Mouse (Mus musculus) spleen, embryonic (tissue): ENCODE measurements around the gene Gm10375.
"Not testable (repeated sequence)": the region's sequence is repeated elsewhere in the genome, so short reads cannot be mapped to it uniquely, and the experiment has no call there.

Source experiments
- CTCF ChIA-PET: fragments of 350-600 bp; sonication (Branson Sonifier 250); formaldehyde crosslinking; loops from one replicate; lab custom pipeline; 2022; lab: Charles Lee

The Gm10375 gene

DNA sequence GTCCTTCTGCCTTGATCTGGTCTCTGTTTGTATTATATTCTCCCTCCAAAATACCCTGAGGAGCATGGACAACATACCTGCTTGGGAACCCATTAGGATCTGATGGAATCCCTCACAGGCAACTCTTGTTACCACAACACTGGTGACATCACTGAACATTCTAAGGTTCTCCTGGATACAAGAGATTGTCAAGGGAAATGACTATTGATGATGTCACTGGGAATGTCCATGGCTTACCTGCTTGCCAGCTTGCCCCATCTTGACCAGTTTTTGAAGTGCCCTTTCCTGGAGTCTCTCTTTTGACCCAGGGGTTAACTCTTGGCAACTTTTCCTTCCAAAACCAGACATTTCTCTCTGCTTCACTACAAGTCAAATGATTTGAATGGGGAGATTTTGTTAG lies at the start of gene Gm10375:
Gene Gm10375, minus strand, starts transcription at position 101 of the 400 bp plus-strand sequence.
- CTCF ChIA-PET = not testable (repeated sequence)

DNA sequence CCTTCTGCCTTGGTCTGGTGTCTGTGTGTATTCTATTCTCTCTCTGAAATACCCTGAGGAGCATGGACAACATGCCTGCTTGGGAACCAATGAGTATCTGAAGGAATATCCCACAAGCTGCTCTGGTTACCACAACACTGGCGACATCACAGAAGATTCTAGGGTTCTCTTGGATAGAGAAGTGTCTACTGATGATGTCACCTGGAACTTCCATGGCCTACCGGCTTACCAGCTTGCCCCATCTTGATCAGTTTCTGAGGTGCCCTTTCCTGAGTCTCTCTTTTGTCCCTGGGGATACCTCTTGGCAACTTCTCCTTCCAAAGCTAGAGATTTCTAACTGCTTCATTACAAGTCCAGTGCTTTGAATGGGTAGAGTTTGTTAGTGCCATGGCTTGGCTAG lies 28.8 kb downstream of the Gm10375 start, which contains the start of gene Gm17654:
Gene Gm17654, minus strand, starts transcription at position 101 of the 400 bp plus-strand sequence.
- CTCF ChIA-PET = not testable (repeated sequence)

DNA sequence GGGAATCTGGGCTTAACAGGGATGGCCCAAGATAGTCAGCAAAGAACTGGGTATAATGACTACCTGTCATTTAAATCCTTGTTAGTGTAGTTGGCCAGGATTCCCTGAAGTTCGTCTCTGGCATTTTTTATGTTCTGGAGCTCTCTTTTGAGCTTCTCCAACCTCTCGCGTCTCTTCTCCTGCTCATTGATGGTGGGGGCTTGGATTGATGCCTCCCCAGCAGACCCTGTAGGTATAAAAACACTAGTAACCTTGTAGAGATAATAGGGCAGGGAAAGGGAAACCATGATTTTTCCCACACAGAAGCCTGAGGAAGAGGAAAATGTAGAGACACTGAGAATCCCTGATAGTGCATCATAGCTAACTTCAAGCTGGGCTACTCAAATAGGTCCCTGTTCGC lies 29.8 kb downstream of the Gm10375 start:
- CTCF ChIA-PET = not testable (repeated sequence)
